ENCODE assay signal across 8 mouse cellular contexts in genomic region chr9:65667701-65668100, GRCm38 (mm10). TPM values are rescaled to one million over a fixed set of nuclear protein-coding genes. Genes with fewer than 3 reads are reported as not detected.
DNase-seq lines count a peak whose midpoint lies in the region; ATAC-seq and TF ChIP-seq lines count a peak whose summit lies in the region.

Oaz2 (plus strand) TSS chr9:65668001.

- no peaks in the 10 kb centered on the region for H3K9me3 ChIP-seq in lung, embryonic 14.5 days (ENCODE audit: low read depth, low read length)
- H3K9me3 ChIP-seq in embryonic facial prominence, embryonic 12.5 days = no peaks in the 10 kb centered on the region
- H3K9me3 ChIP-seq in heart, postnatal 0 days (replicated peaks; ENCODE audit: control insufficient read depth, low read length) = no peaks in the 10 kb centered on the region
- no peaks in the 10 kb centered on the region for H3K9me3 ChIP-seq in limb, embryonic 10.5 days (replicated peaks)
- H3K9me3 ChIP-seq in neural tube, embryonic 15.5 days (replicated peaks) = no peaks in the 10 kb centered on the region

- no peaks in the 10 kb centered on the region for H3K27me3 ChIP-seq in lung, embryonic 14.5 days (ENCODE audit: insufficient read depth, low read length)
- H3K27me3 ChIP-seq in embryonic facial prominence, embryonic 12.5 days = no peaks in the 10 kb centered on the region
- H3K27me3 ChIP-seq in heart, postnatal 0 days (ENCODE audit: control insufficient read depth, insufficient read depth, low read length) = no peaks in the 10 kb centered on the region
- H3K27me3 ChIP-seq in limb, embryonic 10.5 days (ENCODE audit: low read depth, poor library complexity, severe bottlenecking) = no peaks in the 10 kb centered on the region
- H3K27me3 ChIP-seq in neural tube, embryonic 15.5 days (replicated peaks) = no peaks in the 10 kb centered on the region

- no peak for TF ChIP-seq EP300 in heart, postnatal 0 days (IDR thresholded peaks at IDR 0.05; ENCODE audit: low read depth)

- no peak for TF ChIP-seq CTCF in lung, embryonic 14.5 days (IDR thresholded peaks at IDR 0.05; ENCODE audit: low read depth)
- TF ChIP-seq CTCF in heart, postnatal 0 days (IDR thresholded peaks at IDR 0.05; ENCODE audit: low read depth) = no peak

- H3K4me3 ChIP-seq in lung, embryonic 14.5 days (ENCODE audit: low read depth, low read length) = no peak within 1 kb of the TSS
- no peak within 1 kb of the TSS for H3K4me3 ChIP-seq in embryonic facial prominence, embryonic 12.5 days
- H3K4me3 ChIP-seq in heart, postnatal 0 days (ENCODE audit: low read depth, low read length) = no peak within 1 kb of the TSS
- H3K4me3 ChIP-seq in limb, embryonic 10.5 days = no peak within 1 kb of the TSS
- H3K4me3 ChIP-seq in neural tube, embryonic 15.5 days (replicated peaks) = no peak within 1 kb of the TSS

- no peak within 1 kb of the TSS for H3K27ac ChIP-seq in lung, embryonic 14.5 days (ENCODE audit: low read depth)
- H3K27ac ChIP-seq in embryonic facial prominence, embryonic 12.5 days = no peak within 1 kb of the TSS
- no peak within 1 kb of the TSS for H3K27ac ChIP-seq in heart, postnatal 0 days (ENCODE audit: low read depth)
- H3K27ac ChIP-seq in limb, embryonic 10.5 days = no peak within 1 kb of the TSS
- no peak within 1 kb of the TSS for H3K27ac ChIP-seq in neural tube, embryonic 15.5 days (replicated peaks)

- no peaks in the 10 kb centered on the region for H3K4me1 ChIP-seq in lung, embryonic 14.5 days (ENCODE audit: insufficient read depth)
- 0 out of 2 replicates have a peak, but pooled peaks cover under 1% of the 10 kb centered on the region for H3K4me1 ChIP-seq in embryonic facial prominence, embryonic 12.5 days
- H3K4me1 ChIP-seq in heart, postnatal 0 days (ENCODE audit: control insufficient read depth, insufficient read depth) = peaks cover 7% of the 10 kb centered on the region
- peaks cover 7% of the 10 kb centered on the region for H3K4me1 ChIP-seq in limb, embryonic 10.5 days
- H3K4me1 ChIP-seq in neural tube, embryonic 15.5 days = no peaks in the 10 kb centered on the region

- no peak within 1 kb of the TSS for H3K9ac ChIP-seq in lung, embryonic 14.5 days
- H3K9ac ChIP-seq in embryonic facial prominence, embryonic 12.5 days = no peak within 1 kb of the TSS
- no peak within 1 kb of the TSS for H3K9ac ChIP-seq in heart, postnatal 0 days (replicated peaks; ENCODE audit: low read depth, low read length)
- H3K9ac ChIP-seq in neural tube, embryonic 15.5 days (replicated peaks) = no peak within 1 kb of the TSS

- no peak for DNase-seq in lung, embryonic 14.5 days
- DNase-seq in lung, postnatal 14 days = no peak
- DNase-seq in heart, postnatal 0 days (ENCODE audit: low spot score) = no peak
- no peak for DNase-seq in limb, embryonic 10.5 days (ENCODE audit: low spot score)
- no peak for DNase-seq in Muller cell, postnatal 12 days (ENCODE audit: inconsistent ontology term)
- no peak for DNase-seq in thymus, postnatal 25 days

- H3K4me2 ChIP-seq in lung, embryonic 14.5 days = no peak within 1 kb of the TSS
- H3K4me2 ChIP-seq in embryonic facial prominence, embryonic 12.5 days (replicated peaks) = no peak within 1 kb of the TSS
- no peak within 1 kb of the TSS for H3K4me2 ChIP-seq in heart, postnatal 0 days (ENCODE audit: low read depth, low read length)
- H3K4me2 ChIP-seq in neural tube, embryonic 15.5 days = no peak within 1 kb of the TSS

- ATAC-seq in lung, embryonic 14.5 days (ENCODE audit: insufficient read depth) = no peak
- ATAC-seq in embryonic facial prominence, embryonic 12.5 days (ENCODE audit: insufficient number of reproducible peaks, insufficient read depth, low FRiP score, low TSS enrichment) = no peak
- ATAC-seq in heart, postnatal 0 days (ENCODE audit: insufficient read depth, low read depth) = no peak
- ATAC-seq in neural tube, embryonic 15.5 days (ENCODE audit: low FRiP score) = no peak

- 86% methylated on average over 8 of the region's 8 CpGs for WGBS in lung, embryonic 14.5 days
- 90% methylated on average over 8 of the region's 8 CpGs for WGBS in embryonic facial prominence, embryonic 12.5 days
- 93% methylated on average over 8 of the region's 8 CpGs for WGBS in heart, postnatal 0 days
- WGBS in limb, embryonic 10.5 days = 97% methylated on average over 8 of the region's 8 CpGs
- WGBS in neural tube, embryonic 15.5 days = 96% methylated on average over 8 of the region's 8 CpGs

- no peaks in the 10 kb centered on the region for H3K36me3 ChIP-seq in lung, embryonic 14.5 days (ENCODE audit: insufficient read depth)
- H3K36me3 ChIP-seq in embryonic facial prominence, embryonic 12.5 days = no peaks in the 10 kb centered on the region
- H3K36me3 ChIP-seq in heart, postnatal 0 days (replicated peaks; ENCODE audit: control insufficient read depth, insufficient read depth, low read length) = no peaks in the 10 kb centered on the region
- H3K36me3 ChIP-seq in limb, embryonic 10.5 days = no peaks in the 10 kb centered on the region
- H3K36me3 ChIP-seq in neural tube, embryonic 15.5 days = no peaks in the 10 kb centered on the region

RNA-seq across cellular contexts. Expression of gene Oaz2, which starts in this region (rescaled TPM):
- polyA plus RNA-seq in lung, embryonic 14.5 days (2014; fragmentation: Nextera tagmentation; extraction: Ambion mirVana) = 263 and 267 TPM in 2 replicates
- polyA plus RNA-seq in embryonic facial prominence, embryonic 12.5 days (2016; fragmentation: Nextera tagmentation; extraction: Ambion mirVana) = 299 TPM in 2 replicates
- 317 and 350 TPM in 2 replicates for total RNA-seq in heart, postnatal 0 days (2014; rRNA removed; ENCODE audit: low replicate concordance)
- 293 TPM in 2 replicates for polyA plus RNA-seq in heart, postnatal 0 days (2015; fragmentation: Nextera tagmentation; extraction: Ambion mirVana)
- 267 and 319 TPM in 2 replicates for polyA plus RNA-seq in limb, embryonic 10.5 days (2016; fragmentation: Nextera tagmentation; extraction: Ambion mirVana)
- polyA plus RNA-seq in neural tube, embryonic 15.5 days (2015; fragmentation: Nextera tagmentation; extraction: Ambion mirVana) = 383 and 395 TPM in 2 replicates
